Mouse (Mus musculus): ENCODE measurements at regions not wholly inside any gene's neighbourhood (a gene's known extent, or its start where the extent isn't known, plus 50 kb on each side); places are given as distances from the start of the nearest gene placed in this dataset.

- DNase-seq (ENCODE audit: extremely low read depth, low read depth, low spot score): no peak
Observed at GRCm38 (mm10) chr12:12882931-12883553, 58.7 kb downstream of the Mycn start.

- DNase-seq (ENCODE audit: extremely low read depth, low read depth, low spot score): no peak
Observed at GRCm38 (mm10) chr12:12878031-12878430, 63.7 kb downstream of the Mycn start.

GRCm38 (mm10) chr12:12877539-12877938 is 64.2 kb downstream of the Mycn start:
- DNase-seq (ENCODE audit: extremely low read depth, low read depth, low spot score): no peak

- no peak for DNase-seq (ENCODE audit: extremely low read depth, low read depth, low spot score)
Observed at GRCm38 (mm10) chr12:12875976-12876745, 65.6 kb downstream of the Mycn start.

GRCm38 (mm10) chr12:12873551-12873950 is 68.2 kb downstream of the Mycn start:
- no peak for DNase-seq (ENCODE audit: extremely low read depth, low read depth, low spot score)

GRCm38 (mm10) chr12:12872974-12873373 is 68.7 kb downstream of the Mycn start:
- DNase-seq (ENCODE audit: extremely low read depth, low read depth, low spot score): no peak

GRCm38 (mm10) chr12:12871272-12871671 is 70.4 kb downstream of the Mycn start:
- no peak for DNase-seq (ENCODE audit: extremely low read depth, low read depth, low spot score)

GRCm38 (mm10) chr12:12866590-12866989 is 75.1 kb downstream of the Mycn start:
- no peak for DNase-seq (ENCODE audit: extremely low read depth, low read depth, low spot score)

- DNase-seq (ENCODE audit: extremely low read depth, low read depth, low spot score): no peak
Observed at GRCm38 (mm10) chr12:12850681-12851080, 91.0 kb downstream of the Mycn start.

- no peak for DNase-seq (ENCODE audit: extremely low read depth, low read depth, low spot score)
Observed at GRCm38 (mm10) chr12:12846716-12847115, 95.0 kb downstream of the Mycn start.

- no peak for DNase-seq (ENCODE audit: extremely low read depth, low read depth, low spot score)
Observed at GRCm38 (mm10) chr12:12842247-12842957, 99.3 kb downstream of the Mycn start.

GRCm38 (mm10) chr12:12841385-12842238 is 100.1 kb downstream of the Mycn start:
- DNase-seq (ENCODE audit: extremely low read depth, low read depth, low spot score): no peak

- DNase-seq (ENCODE audit: extremely low read depth, low read depth, low spot score): no peak
Observed at GRCm38 (mm10) chr12:12840661-12841384, 100.9 kb downstream of the Mycn start.

- no peak for DNase-seq (ENCODE audit: extremely low read depth, low read depth, low spot score)
Observed at GRCm38 (mm10) chr12:12837775-12838174, 103.9 kb downstream of the Mycn start.

- no peak for DNase-seq (ENCODE audit: extremely low read depth, low read depth, low spot score)
Observed at GRCm38 (mm10) chr12:12827821-12828641, 113.7 kb downstream of the Mycn start.

- no peak for DNase-seq (ENCODE audit: extremely low read depth, low read depth, low spot score)
Observed at GRCm38 (mm10) chr12:12827379-12827778, 114.3 kb downstream of the Mycn start.

GRCm38 (mm10) chr12:12826431-12826830 is 115.3 kb downstream of the Mycn start:
- no peak for DNase-seq (ENCODE audit: extremely low read depth, low read depth, low spot score)

GRCm38 (mm10) chr12:12825842-12826241 is 115.9 kb downstream of the Mycn start:
- DNase-seq (ENCODE audit: extremely low read depth, low read depth, low spot score): no peak

- DNase-seq (ENCODE audit: extremely low read depth, low read depth, low spot score): no peak
Observed at GRCm38 (mm10) chr12:12821473-12821872, 120.2 kb downstream of the Mycn start.

Measured in fat pad, adult 2 months (tissue).